Mouse (Mus musculus): ENCODE data around the gene Gnl2.

Gnl2 gene

DNA sequence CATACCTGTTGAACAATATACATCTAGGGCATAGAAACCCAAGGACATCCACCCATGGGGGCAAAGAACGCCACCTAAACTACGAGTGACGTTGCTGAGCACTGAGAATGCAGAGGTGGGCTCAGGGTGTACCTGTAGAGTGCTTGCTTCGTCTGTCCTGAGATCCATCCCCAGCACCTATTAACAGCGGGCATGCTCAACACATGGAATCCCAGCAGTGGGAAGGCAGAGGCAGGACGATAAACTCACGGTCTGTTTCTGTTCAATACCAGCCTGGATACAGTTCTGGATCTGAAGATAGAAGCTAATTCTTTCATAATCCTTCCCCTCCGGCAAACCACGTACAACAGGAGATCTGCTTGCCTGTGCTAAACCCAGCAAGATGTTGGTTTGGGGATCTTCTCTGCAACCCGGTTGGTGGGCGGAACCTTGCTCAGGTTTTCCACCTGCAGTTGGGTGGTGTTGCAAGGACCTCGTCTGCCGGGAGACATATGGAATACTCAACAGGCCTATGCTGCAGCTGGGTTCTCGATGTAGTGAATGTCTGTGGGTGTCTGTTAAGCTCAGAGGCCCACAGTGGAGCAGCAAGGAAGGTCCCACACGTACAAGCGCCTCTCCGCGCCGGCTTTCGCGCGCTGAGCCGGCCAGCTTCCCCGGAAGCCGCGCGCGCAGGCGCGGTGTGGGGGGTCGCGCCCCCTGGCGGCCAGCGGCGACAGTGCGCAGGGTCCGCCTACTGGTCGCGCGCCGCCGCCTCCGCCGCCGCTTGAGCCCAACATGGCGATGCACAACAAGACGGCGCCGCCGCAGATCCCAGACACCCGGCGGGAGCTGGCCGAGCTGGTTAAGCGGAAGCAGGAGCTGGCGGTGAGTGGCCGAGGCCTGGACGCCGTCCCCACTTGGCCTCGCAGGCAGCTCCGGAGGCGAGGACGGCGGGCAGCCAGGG lies 68.3 kb downstream of the Gnl2 start, which contains the start of gene Meaf6:
Gene Meaf6, plus strand, starts transcription at position 732 of the 943 bp plus-strand sequence.
- DNase-seq (ENCODE audit: low read depth, low spot score) = no peak

DNA sequence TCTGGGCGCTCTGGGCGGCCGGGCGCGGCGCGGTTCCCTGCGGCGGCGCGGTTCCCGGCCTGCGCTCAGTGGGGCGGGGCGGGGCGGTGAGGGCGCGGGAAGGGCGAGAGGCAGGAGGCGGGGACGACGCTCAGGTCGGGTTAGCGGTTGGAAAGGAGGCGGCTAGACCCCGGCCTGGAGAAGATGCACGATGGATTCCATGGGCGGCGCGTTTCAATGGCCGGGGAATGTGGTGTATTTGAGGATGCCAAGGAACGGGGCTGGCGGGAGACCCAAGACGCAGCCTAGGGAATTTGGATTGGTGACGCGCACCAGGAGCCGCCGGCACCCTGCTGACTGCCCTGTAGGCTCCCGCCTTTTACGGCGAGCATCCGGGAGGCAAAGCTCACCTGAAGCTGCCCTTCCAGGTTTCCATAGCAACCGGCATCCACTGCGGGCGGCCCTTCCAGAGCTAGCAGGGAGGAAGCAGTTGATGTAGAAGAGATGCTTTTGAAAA lies 69.0 kb downstream of the Gnl2 start:
- no peak for DNase-seq (ENCODE audit: low read depth, low spot score)

DNA sequence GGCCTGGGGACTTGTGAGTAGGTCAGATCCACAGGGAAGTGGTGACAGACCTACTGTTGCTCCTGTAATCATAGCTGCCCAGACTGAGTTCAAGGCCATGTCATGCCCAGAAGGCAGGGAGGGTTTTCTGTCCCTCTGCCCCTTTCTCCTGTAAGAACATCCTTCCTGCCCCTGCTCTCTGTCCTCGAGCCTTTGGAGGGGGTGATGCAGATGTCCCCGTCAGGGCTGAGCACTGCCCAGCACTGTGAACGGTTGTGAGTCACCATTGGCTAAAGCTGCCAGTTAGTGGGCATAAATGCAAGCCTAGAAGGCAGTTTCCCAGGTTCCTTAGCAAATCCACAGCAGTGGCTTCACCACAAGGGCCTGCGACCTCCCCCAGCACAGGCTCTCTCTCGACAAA lies 76.6 kb downstream of the Gnl2 start:
- no peak for DNase-seq (ENCODE audit: low read depth, low spot score)

DNA sequence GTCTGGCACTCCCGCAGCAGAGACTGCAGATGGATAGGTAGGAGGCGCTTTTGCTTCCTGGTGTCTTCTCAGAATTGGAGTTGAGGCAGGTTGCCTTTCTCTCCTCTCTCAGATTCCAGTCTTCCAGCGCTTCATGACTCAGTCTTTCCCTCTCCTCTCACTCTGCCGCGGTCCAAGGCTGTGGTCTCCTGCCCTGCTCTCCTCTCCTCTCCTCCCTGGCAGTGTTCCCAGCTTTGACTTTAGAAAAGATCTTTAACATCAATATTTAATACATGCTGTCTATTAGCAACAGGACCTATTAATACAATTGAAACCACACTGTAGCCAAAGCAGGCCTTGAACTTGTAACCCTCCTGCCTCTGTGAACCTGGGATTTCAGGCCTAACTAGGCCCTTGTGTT lies 79.7 kb downstream of the Gnl2 start:
- DNase-seq (ENCODE audit: low read depth, low spot score) = no peak

DNA sequence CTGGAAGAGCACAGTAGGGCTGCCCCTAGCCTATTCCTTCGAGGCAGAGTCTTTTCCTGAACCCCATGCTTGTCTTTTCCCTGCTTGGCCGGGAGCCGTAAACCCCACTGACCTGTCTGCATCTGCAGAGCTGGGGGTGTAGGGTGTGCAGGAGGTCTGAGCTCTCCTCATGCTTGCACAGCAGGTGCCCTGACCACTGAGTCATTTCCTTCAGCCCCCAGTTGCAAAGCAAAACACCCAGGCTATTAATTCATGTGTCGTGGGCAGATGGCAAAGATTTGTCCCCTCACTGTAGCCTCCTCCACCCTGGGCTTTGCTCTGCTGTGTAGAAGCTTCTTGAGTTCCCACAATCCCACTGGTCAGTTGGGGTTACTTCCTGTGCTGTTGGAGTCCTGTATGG lies 81.0 kb downstream of the Gnl2 start:
- no peak for DNase-seq (ENCODE audit: low read depth, low spot score)

DNA sequence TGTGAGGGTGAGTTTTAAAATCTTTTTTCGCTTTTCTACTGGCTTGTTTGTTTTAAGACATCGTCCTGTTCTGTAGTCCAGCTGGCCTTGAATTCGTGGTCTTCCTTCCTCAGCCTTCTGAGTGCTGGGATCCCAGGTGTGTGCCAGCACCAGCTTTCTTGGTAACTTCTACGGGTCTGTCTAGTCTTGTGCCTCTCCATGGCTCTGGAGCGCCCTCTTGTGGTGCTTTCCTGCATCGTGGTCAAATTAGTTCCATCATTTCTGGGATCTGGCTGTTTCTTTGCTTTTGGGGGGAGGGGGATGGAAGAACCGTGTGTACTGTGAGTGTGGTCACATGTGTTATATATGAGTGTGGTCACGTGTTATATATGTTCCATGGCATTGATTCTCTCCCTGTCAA lies 83.1 kb downstream of the Gnl2 start:
- peak; percentile 18 for DNase-seq (ENCODE audit: low read depth, low spot score)

DNA sequence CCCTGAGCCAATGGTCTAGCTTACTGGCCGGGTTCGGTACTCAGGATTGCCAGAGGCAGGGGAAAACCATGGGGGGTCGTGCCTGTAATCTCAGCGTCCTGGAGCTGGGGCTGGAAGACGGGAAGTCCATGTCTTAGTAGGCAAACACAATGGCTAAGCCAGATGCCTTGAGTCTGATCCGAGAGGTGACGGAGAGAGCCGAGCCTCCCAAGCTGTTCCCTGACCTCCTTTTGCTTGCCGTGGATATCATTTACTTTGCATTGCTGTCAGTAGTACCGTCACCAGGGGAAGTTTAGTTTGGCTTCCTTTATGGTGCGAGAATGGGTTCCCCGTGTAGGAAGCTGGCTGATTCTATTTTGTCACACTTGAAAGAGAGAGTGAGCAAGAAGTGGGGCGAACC lies 84.9 kb downstream of the Gnl2 start:
- no peak for DNase-seq (ENCODE audit: low read depth, low spot score)

All from brain, embryonic 18.5 days (tissue).